Mouse (Mus musculus) midbrain, embryonic 14.5 days (tissue): ENCODE data around the gene Mboat2. TPM values are rescaled to one million over a fixed set of nuclear protein-coding genes. Genes with fewer than 3 reads are reported as not detected.

Experiments
- ATAC-seq: fragments of 200-750 bp; cut with Nextera tagmentation; 2 replicates; pipeline ENCODE4 v1.8.0; 2017; ENCODE audit warnings: moderate number of reproducible peaks, moderate library complexity; ENCODE audit not compliant: low FRiP score, low TSS enrichment
- DNase-seq: peaks from one replicate; pipeline ENCODE4 v3.0.0-alpha.2; 2015
- H3K27ac ChIP-seq: fragments of 300-500 bp; sonication (generic); replicated peaks from 2 replicates; pipeline ENCODE4 v1.5.1; 2014; ENCODE audit warnings: mild to moderate bottlenecking, low read depth, low read length, moderate library complexity
- H3K27me3 ChIP-seq: fragments of 300-500 bp; sonication (generic); 2 replicates; pipeline ENCODE4 v1.6.1; 2014; ENCODE audit warnings: low read length, control low read depth, mixed read lengths; ENCODE audit not compliant: control insufficient read depth, insufficient read depth
- H3K36me3 ChIP-seq: fragments of 300-500 bp; sonication (generic); 2 replicates; pipeline ENCODE4 v1.6.1; 2014; ENCODE audit warnings: low read length, control low read depth; ENCODE audit not compliant: control insufficient read depth, insufficient read depth
- H3K4me1 ChIP-seq: fragments of 300-500 bp; sonication (generic); 2 replicates; pipeline ENCODE4 v1.6.1; 2014; ENCODE audit warnings: mild to moderate bottlenecking, antibody characterized with exemption, low read length, control low read depth; ENCODE audit not compliant: control insufficient read depth, insufficient read depth
- H3K4me2 ChIP-seq: fragments of 300-500 bp; sonication (generic); 2 replicates; pipeline ENCODE4 v1.6.1; 2014; ENCODE audit warnings: mild to moderate bottlenecking, low read length, moderate library complexity
- H3K4me3 ChIP-seq: fragments of 300-500 bp; sonication (generic); replicated peaks from 2 replicates; pipeline ENCODE4 v1.5.1; 2014; ENCODE audit warnings: low read depth, low read length
- H3K9ac ChIP-seq: fragments of 300-500 bp; sonication (generic); replicated peaks from 2 replicates; pipeline ENCODE4 v1.6.1; 2014; ENCODE audit warnings: mild to moderate bottlenecking, low read length, moderate library complexity
- H3K9me3 ChIP-seq: fragments of 300-500 bp; sonication (generic); 2 replicates; pipeline ENCODE4 v1.6.1; 2016; ENCODE audit warnings: low read length, control low read depth, mixed read lengths; ENCODE audit not compliant: control insufficient read depth
- WGBS: fragments of 180-500 bp; shearing (Covaris S2); extraction: QIAGEN DNeasy Blood & Tissue Kit; methylation state at CpG from one replicate; pipeline ENCODE4 v1.1.7; 2014; 5-methylcytosine and 5-hydroxymethylcytosine counted together
- polyA plus RNA-seq: library from polyadenylated mRNA; unstranded; fragments of >200 nt; fragmentation: Nextera tagmentation; extraction: Ambion mirVana; gene quantifications from 2 replicates; pipeline ENCODE4 v1.2.1, GENCODE M21; 2014

Gene Mboat2
- polyA plus RNA-seq, 1 experiment from 2014 or later: 91.0 TPM

DNA sequence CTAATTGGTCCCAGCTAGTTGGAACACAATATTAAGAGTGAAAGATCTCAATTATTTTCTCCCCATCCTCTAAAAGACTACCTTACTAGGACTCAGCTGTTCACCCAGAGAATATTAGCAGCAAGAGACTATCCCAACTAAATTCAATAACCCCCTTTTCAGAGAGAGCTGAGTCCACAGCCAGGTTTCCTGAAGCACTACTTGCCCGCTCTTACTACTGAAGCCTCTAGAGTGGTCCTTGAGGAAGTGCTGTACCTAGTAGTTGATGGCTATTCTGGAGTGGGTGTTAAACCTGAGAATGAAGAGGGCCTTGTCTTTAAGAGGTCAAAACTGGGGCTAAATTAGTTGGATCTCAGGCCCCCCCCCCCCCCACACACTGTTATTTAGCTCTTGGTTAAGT is 593 bp upstream of the Mboat2 start:
- peaks cover 32% of the 10 kb centered on the region for H3K4me1 ChIP-seq
- H3K4me2 ChIP-seq: peak overlapping the region; percentile 59
- ATAC-seq (no peak), DNase-seq (peak; percentile 37)
- WGBS: 21% methylated on average over 1 of the region's 1 CpGs
- peak overlapping the region; percentile 87 for H3K4me3 ChIP-seq
- no peaks in the 10 kb centered on the region for H3K36me3 ChIP-seq
- H3K9ac ChIP-seq: peak overlapping the region; percentile 80
- H3K27ac ChIP-seq: peak overlapping the region; percentile 98
- H3K27me3 ChIP-seq: no peaks in the 10 kb centered on the region
- H3K9me3 ChIP-seq: no peaks in the 10 kb centered on the region

- ATAC-seq (peak; percentile 99), DNase-seq (peak; percentile 99)
- H3K27me3 ChIP-seq: no peaks in the 10 kb centered on the region
- under 1% methylated on average over 82 of the region's 95 CpGs for WGBS
- H3K4me3 ChIP-seq: peak overlapping the region; percentile 87
- peak overlapping the region; percentile 98 for H3K27ac ChIP-seq
- no peaks in the 10 kb centered on the region for H3K36me3 ChIP-seq
- H3K9me3 ChIP-seq: no peaks in the 10 kb centered on the region
- peak overlapping the region; percentile 83 for H3K4me2 ChIP-seq
- peaks cover 32% of the 10 kb centered on the region for H3K4me1 ChIP-seq
- H3K9ac ChIP-seq: peak overlapping the region; percentile 94
Measured at GRCm38 (mm10) chr12:24831153-24831963, 679 bp downstream of the Mboat2 start.

- WGBS: under 1% methylated on average over 32 of the region's 32 CpGs
- Histone ChIP-seq H3K4me2 (peak overlapping the region; percentile 83), H3K27ac (peak overlapping the region; percentile 98), H3K36me3 (no peaks in the 10 kb centered on the region), H3K9ac (peak overlapping the region; percentile 94), H3K4me1 (peaks cover 32% of the 10 kb centered on the region), H3K4me3 (peak overlapping the region; percentile 87), H3K9me3 (no peaks in the 10 kb centered on the region), H3K27me3 (no peaks in the 10 kb centered on the region)
- no peak for DNase-seq
- ATAC-seq: no peak
Measured at GRCm38 (mm10) chr12:24831964-24832427, 1.3 kb downstream of the Mboat2 start.

DNA sequence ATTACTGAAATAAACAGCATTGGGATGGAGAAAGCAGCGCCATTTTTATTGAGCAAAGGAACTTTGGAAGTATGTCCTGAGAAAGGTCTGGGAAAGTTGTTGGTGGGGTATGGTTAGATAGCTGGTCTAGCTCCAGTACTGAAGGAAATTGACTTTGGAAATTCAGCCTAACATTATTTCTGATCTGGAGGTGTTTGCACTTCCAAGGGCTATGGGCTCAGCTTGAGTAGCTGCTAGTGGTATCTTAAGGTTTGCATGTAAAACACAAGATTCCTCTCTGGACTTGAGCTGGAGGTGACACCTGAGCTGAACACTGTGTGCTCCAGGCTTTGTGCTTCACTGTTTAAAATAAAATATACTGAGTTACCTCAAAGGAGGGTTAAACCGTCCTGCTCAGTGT is 1.8 kb downstream of the Mboat2 start:
- 23% methylated on average over 2 of the region's 2 CpGs for WGBS
- peak overlapping the region; percentile 94 for H3K9ac ChIP-seq
- ATAC-seq (no peak), DNase-seq (no peak)
- H3K27me3 ChIP-seq: no peaks in the 10 kb centered on the region
- no peaks in the 10 kb centered on the region for H3K9me3 ChIP-seq
- H3K4me3 ChIP-seq: peak overlapping the region; percentile 87
- peaks cover 36% of the 10 kb centered on the region for H3K4me1 ChIP-seq
- H3K4me2 ChIP-seq: peak overlapping the region; percentile 83
- H3K36me3 ChIP-seq: no peaks in the 10 kb centered on the region
- H3K27ac ChIP-seq: peak overlapping the region; percentile 98; the same call in 1 of the 2 replicates

- Histone ChIP-seq H3K27ac (no peak overlapping the region), H3K9ac (no peak overlapping the region), H3K27me3 (no peaks in the 10 kb centered on the region), H3K4me1 (peaks cover 38% of the 10 kb centered on the region), H3K9me3 (no peaks in the 10 kb centered on the region), H3K4me2 (no peak overlapping the region), H3K36me3 (no peaks in the 10 kb centered on the region), H3K4me3 (no peak overlapping the region)
- DNase-seq (no peak), ATAC-seq (no peak)
- 66% methylated on average over 2 of the region's 2 CpGs for WGBS
Measured at GRCm38 (mm10) chr12:24837947-24838346, 7.3 kb downstream of the Mboat2 start.

- Histone ChIP-seq H3K27me3 (no peaks in the 10 kb centered on the region), H3K27ac (no peak overlapping the region), H3K4me2 (no peak overlapping the region), H3K9me3 (no peaks in the 10 kb centered on the region), H3K9ac (no peak overlapping the region), H3K4me1 (peaks cover 44% of the 10 kb centered on the region), H3K36me3 (no peaks in the 10 kb centered on the region), H3K4me3 (no peak overlapping the region)
- peak; percentile 60; the same call in 1 of the 2 replicates for ATAC-seq
- 60% methylated on average over 9 of the region's 9 CpGs for WGBS
- DNase-seq: peak; percentile 76
Measured at GRCm38 (mm10) chr12:24841115-24841879, 10.6 kb downstream of the Mboat2 start.

DNA sequence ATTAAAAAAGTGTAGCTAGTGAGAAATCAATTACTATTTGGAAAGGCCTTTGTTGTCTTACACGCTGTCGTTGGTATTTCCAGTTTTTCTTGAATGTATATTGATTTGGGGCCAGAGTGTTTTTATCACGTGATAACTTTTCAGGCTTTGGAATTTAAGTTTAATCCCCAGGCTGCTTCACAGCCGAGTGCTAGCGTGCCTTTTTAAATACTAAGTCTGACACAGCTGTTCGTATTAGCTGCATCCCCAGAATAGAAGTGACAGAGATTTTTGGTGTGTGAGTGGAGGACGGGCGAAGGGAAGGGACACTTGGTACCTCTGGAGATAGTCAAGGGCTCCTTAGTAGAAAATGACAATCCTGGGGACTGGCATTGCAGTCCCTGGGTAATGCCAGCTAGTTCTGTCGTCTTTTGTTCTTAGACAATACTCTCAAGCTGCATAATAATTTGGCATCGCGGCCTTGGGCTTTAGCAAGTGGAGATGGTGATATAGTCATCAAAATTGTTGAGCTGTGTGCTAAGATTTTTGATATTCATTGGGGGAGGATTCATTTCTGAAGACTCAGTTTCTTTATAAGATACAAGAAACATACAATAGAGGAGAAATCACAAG is 11.7 kb downstream of the Mboat2 start:
- ATAC-seq (no peak), DNase-seq (peak; percentile 30)
- no peak overlapping the region for H3K4me3 ChIP-seq
- H3K27ac ChIP-seq: no peak overlapping the region; the same call in 1 of the 2 replicates
- no peak overlapping the region for H3K9ac ChIP-seq
- no peaks in the 10 kb centered on the region for H3K36me3 ChIP-seq
- peaks cover 41% of the 10 kb centered on the region for H3K4me1 ChIP-seq
- H3K9me3 ChIP-seq: no peaks in the 10 kb centered on the region
- 0 out of 2 replicates have a peak overlapping the region, but pooled peaks have one; percentile 19 for H3K4me2 ChIP-seq
- no peaks in the 10 kb centered on the region for H3K27me3 ChIP-seq
- WGBS: 27% methylated on average over 11 of the region's 11 CpGs

DNA sequence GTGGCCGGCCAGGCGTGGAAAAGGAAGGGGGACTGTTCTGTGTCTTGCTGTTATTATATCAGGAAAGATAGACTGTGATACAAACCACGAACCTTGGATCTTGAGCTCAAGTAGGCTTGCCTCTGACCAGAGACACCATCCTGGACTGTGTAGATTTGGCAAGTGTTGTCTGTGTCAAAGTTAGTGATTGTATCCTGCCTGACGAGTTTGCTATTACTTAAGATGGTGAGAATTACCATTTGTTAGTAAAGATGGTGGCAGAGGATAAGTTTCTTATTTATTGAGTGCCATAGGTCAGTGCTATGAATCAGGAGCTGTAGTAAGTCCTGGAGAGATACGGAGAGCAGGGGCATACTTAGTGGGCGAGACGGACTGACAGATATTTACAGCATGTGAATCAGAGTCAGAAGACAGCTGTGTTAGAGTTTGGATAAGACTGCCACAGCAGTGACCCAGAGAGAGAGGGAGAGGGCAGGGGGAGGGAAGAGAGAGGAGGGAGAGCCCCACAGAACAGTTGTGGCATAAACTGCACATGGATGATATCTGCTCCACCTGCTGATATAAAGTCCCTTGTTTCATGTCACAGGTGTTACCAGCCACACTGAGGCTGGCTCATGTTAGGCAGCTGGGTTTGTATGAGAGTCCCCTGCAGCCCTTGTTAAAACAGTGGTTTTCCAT is 12.9 kb downstream of the Mboat2 start:
- no peaks in the 10 kb centered on the region for H3K9me3 ChIP-seq
- WGBS: 74% methylated on average over 7 of the region's 7 CpGs
- ATAC-seq (no peak), DNase-seq (no peak)
- no peaks in the 10 kb centered on the region for H3K36me3 ChIP-seq
- H3K9ac ChIP-seq: no peak overlapping the region
- no peak overlapping the region for H3K4me2 ChIP-seq
- H3K4me3 ChIP-seq: no peak overlapping the region
- H3K27ac ChIP-seq: no peak overlapping the region
- no peaks in the 10 kb centered on the region for H3K27me3 ChIP-seq
- peaks cover 40% of the 10 kb centered on the region for H3K4me1 ChIP-seq
